Mouse (Mus musculus) brain, embryonic 14.5 days (tissue): ENCODE results near the gene Hist1h3f. TPM values are rescaled to one million over a fixed set of nuclear protein-coding genes. Genes with fewer than 3 reads are reported as not detected.

Experiments used
- DNase-seq: peaks from one replicate; pipeline ENCODE4 v3.0.0-alpha.2; 2011; ENCODE audit warnings: low read depth
- CTCF ChIP-seq: fragments of 200-500 bp; IDR thresholded peaks from 2 replicates; pipeline ENCODE4 v1.5.1; 2012; ENCODE audit warnings: inconsistent platforms, mild to moderate bottlenecking, moderate library complexity, borderline replicate concordance; ENCODE audit not compliant: insufficient read depth, insufficient read length; ENCODE audit errors: extremely low read depth
- POLR2A ChIP-seq: fragments of 200-500 bp; IDR thresholded peaks from 2 replicates; pipeline ENCODE4 v1.6.1; 2012; ENCODE audit warnings: mild to moderate bottlenecking, inconsistent platforms, borderline replicate concordance; ENCODE audit not compliant: poor library complexity, insufficient read depth, insufficient read length, severe bottlenecking; ENCODE audit errors: extremely low read depth
- polyA plus RNA-seq: library from polyadenylated mRNA; depleted of rRNA; stranded (reverse); fragments of >200 nt; gene quantifications from 2 replicates; pipeline ENCODE4 v1.2.3, GENCODE M21; 2012

Gene Hist1h3f
- polyA plus RNA-seq, 1 experiment, result 4.5 TPM

- peak; percentile 75 for TF ChIP-seq POLR2A
Measured at GRCm38 (mm10) chr13:23561883-23562659, 18.2 kb downstream of the Hist1h3f start, which contains the start of gene Hist1h3e. Gene Hist1h3e, minus strand, starts transcription at chr13:23562369.

DNA sequence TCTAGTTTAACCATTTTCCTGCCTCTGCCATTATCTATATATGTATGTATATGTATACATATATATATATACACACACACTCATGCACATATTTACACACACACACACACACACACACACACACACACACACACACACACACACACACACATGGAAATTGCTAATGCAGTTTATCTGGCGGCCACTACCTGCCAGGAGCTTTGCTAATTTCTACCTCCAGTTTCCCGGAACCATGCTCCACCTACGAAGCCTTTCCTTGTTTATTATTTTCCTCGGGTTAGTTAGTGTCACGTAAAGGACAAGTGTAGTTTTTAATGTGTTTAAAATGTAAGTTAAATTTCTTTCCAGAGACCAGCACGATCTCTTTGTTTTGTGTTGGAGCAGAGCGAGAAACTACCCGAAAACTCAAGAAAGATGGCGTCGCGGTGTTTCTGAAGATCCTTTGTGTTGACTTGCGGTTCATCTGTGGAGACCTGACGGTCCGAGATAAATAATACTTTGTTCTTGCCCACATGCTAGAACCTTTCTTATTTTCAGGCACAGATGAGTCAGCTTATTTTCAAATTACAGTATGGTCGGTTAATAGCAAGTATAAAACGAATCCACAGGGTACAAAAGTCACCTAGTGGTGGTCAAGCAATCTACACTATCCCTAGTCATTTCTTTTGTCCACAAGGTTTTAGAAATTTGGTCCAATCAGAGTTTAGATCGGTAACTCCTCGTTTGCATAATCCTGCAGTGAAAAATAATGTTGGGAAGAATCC, 19.0 kb downstream of the Hist1h3f start:
- TF ChIP-seq POLR2A (no peak), CTCF (no peak)

More at GRCm38 (mm10) chr13:23561883-23562659, 18.2 kb downstream of the Hist1h3f start, which contains the start of gene Hist1h3e:
- peak; percentile 99 for DNase-seq

GRCm38 (mm10) chr13:23564482-23564881, 20.6 kb downstream of the Hist1h3f start:
- no peak for DNase-seq

More for the DNA sequence above, 19.0 kb downstream of the Hist1h3f start:
- peak; percentile 93 for DNase-seq

GRCm38 (mm10) chr13:23570261-23571021, 26.6 kb downstream of the Hist1h3f start:
- peak; percentile 51 for DNase-seq

More at GRCm38 (mm10) chr13:23564482-23564881, 20.6 kb downstream of the Hist1h3f start:
- TF ChIP-seq CTCF (no peak), POLR2A (no peak)

GRCm38 (mm10) chr13:23571022-23571503, 27.2 kb downstream of the Hist1h3f start, which contains the start of the genes Hist1h2ae and Hist1h2bg:
Gene Hist1h2ae, minus strand, starts transcription at chr13:23571220.
Gene Hist1h2bg, plus strand, starts transcription at chr13:23571396.
- peak; percentile 99 for DNase-seq
- TF ChIP-seq CTCF (no peak), POLR2A (no peak)

- DNase-seq, result peak; percentile 53
Measured at GRCm38 (mm10) chr13:23571504-23572217, 27.8 kb downstream of the Hist1h3f start.

GRCm38 (mm10) chr13:23572218-23573033, 28.6 kb downstream of the Hist1h3f start:
- TF ChIP-seq POLR2A (no peak), CTCF (no peak)
- DNase-seq, result peak; percentile 25

DNA sequence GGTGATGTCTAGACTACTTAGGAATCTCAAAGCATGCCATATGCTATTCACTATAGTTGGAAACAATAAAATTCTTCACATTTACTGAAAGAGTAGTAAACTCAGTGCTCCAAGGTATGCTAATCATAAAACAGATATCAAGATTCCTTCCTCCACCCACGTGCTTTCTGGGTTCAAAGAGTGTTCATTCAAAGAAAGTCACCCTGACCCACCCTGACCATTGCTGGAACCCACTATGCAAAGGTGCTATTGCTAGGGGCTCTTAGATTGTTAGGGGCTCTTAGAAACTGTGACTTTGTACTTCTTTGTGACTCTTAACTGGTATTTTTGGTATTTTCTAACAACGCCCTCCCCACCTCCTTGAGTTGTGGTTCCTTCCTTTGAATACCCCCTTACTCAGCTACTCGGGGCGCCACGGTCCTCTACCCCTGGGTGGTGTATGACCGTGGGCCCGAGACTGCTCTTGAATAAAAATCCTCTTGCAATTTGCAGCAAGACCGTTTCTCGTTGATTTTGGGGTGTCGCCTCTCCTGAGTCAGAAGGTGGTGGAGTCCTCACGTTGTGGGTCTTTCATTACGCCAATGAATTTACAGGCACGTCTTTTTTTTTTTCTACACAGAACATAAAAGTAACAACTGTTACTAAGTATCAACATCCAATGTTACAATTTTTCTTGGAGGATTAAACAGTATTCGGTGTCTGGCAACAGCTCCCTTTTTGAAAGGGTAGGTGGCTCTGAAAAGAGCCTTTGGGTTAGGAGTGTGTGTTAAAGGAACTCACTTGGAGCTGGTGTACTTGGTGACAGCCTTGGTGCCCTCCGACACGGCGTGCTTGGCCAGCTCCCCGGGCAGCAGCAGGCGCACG, 29.4 kb downstream of the Hist1h3f start:
- DNase-seq, result peak; percentile 20

GRCm38 (mm10) chr13:23573898-23574524, 30.2 kb downstream of the Hist1h3f start, which contains the start of the genes Hist1h2bf and Hist1h2ad:
Gene Hist1h2bf, minus strand, starts transcription at chr13:23574196.
Gene Hist1h2ad, plus strand, starts transcription at chr13:23574381.
- peak; percentile 100 for DNase-seq

GRCm38 (mm10) chr13:23574546-23575170, 30.8 kb downstream of the Hist1h3f start:
- DNase-seq, result peak; percentile 40
